Mouse (Mus musculus) liver, embryonic 15.5 days (tissue): ENCODE results near the gene Pik3r1. TPM values are rescaled to one million over a fixed set of nuclear protein-coding genes. Genes with fewer than 3 reads are reported as not detected.

Source experiments
- ATAC-seq: fragments of 200-750 bp; cut with Nextera tagmentation; 2 replicates; pipeline ENCODE4 v1.8.0; 2017; ENCODE audit warnings: moderate number of reproducible peaks, mild to moderate bottlenecking, moderate library complexity; ENCODE audit not compliant: insufficient read depth
- H3K27ac ChIP-seq: fragments of 300-500 bp; sonication (generic); replicated peaks from 2 replicates; pipeline ENCODE4 v1.5.1; 2015; ENCODE audit warnings: mild to moderate bottlenecking, inconsistent platforms
- H3K27me3 ChIP-seq: fragments of 300-500 bp; sonication (generic); 2 replicates; pipeline ENCODE4 v1.6.1; 2015; ENCODE audit warnings: mild to moderate bottlenecking, inconsistent platforms
- H3K36me3 ChIP-seq: fragments of 300-500 bp; sonication (generic); replicated peaks from 2 replicates; pipeline ENCODE4 v1.6.1; 2015; ENCODE audit warnings: moderate library complexity, mild to moderate bottlenecking, inconsistent platforms
- H3K4me1 ChIP-seq: fragments of 300-500 bp; sonication (generic); replicated peaks from 2 replicates; pipeline ENCODE4 v1.6.1; 2015; ENCODE audit warnings: inconsistent platforms
- H3K4me2 ChIP-seq: fragments of 300-500 bp; sonication (generic); 2 replicates; pipeline ENCODE4 v1.6.1; 2015; ENCODE audit warnings: moderate library complexity, mild to moderate bottlenecking, inconsistent platforms
- H3K4me3 ChIP-seq: fragments of 300-500 bp; sonication (generic); replicated peaks from 2 replicates; pipeline ENCODE4 v1.5.1; 2015; ENCODE audit warnings: mild to moderate bottlenecking, inconsistent platforms
- H3K9ac ChIP-seq: fragments of 300-500 bp; sonication (generic); 2 replicates; pipeline ENCODE4 v1.6.1; 2015; ENCODE audit warnings: moderate library complexity, mild to moderate bottlenecking, inconsistent platforms
- H3K9me3 ChIP-seq: fragments of 300-500 bp; sonication (generic); replicated peaks from 2 replicates; pipeline ENCODE4 v1.6.1; 2016; ENCODE audit warnings: inconsistent platforms
- WGBS: fragments of 180-500 bp; shearing (Covaris S2); methylation state at CpG from one replicate; pipeline ENCODE4 v1.1.7; 2015; ENCODE audit warnings: mixed read lengths; ENCODE audit not compliant: insufficient replicate concordance; 5-methylcytosine and 5-hydroxymethylcytosine counted together
- polyA plus RNA-seq: library from polyadenylated mRNA; unstranded; fragments of >200 nt; fragmentation: Nextera tagmentation; extraction: Ambion mirVana; gene quantifications from 2 replicates; pipeline ENCODE4 v1.2.1, GENCODE M21; 2015

The Pik3r1 gene
- polyA plus RNA-seq, 1 experiment from 2014 or later, result 22.6 TPM

- Histone ChIP-seq H3K4me1 (no peaks in the 10 kb centered on the region), H3K27me3 (no peaks in the 10 kb centered on the region), H3K9ac (no peak overlapping the region), H3K27ac (no peak overlapping the region), H3K36me3 (peaks cover 45% of the 10 kb centered on the region), H3K9me3 (no peaks in the 10 kb centered on the region), H3K4me2 (no peak overlapping the region), H3K4me3 (no peak overlapping the region)
- WGBS, result 65% methylated on average over 7 of the region's 7 CpGs
- ATAC-seq, result no peak
These were observed 61.6 kb downstream of the Pik3r1 start for GRCm38 (mm10) chr13:101706426-101706825.

GRCm38 (mm10) chr13:101702096-101702775 lies 65.8 kb downstream of the Pik3r1 start:
- 69% methylated on average over 14 of the region's 14 CpGs for WGBS
- Histone ChIP-seq H3K4me1 (0 out of 2 replicates have a peak, but pooled peaks cover 3% of the 10 kb centered on the region), H3K27me3 (no peaks in the 10 kb centered on the region), H3K4me3 (no peak overlapping the region), H3K9me3 (no peaks in the 10 kb centered on the region), H3K9ac (no peak overlapping the region), H3K27ac (no peak overlapping the region), H3K36me3 (peaks cover 50% of the 10 kb centered on the region), H3K4me2 (no peak overlapping the region)
- ATAC-seq, result no peak

GRCm38 (mm10) chr13:101701632-101702031 lies 66.4 kb downstream of the Pik3r1 start:
- peaks cover 48% of the 10 kb centered on the region for H3K36me3 ChIP-seq
- no peak for ATAC-seq
- 83% methylated on average over 8 of the region's 8 CpGs for WGBS

GRCm38 (mm10) chr13:101699742-101700141 lies 68.3 kb downstream of the Pik3r1 start:
- Histone ChIP-seq H3K9ac (no peak overlapping the region), H3K36me3 (peaks cover 45% of the 10 kb centered on the region)

More at GRCm38 (mm10) chr13:101701632-101702031, 66.4 kb downstream of the Pik3r1 start:
- Histone ChIP-seq H3K9ac (no peak overlapping the region), H3K27ac (no peak overlapping the region), H3K4me1 (0 out of 2 replicates have a peak, but pooled peaks cover 8% of the 10 kb centered on the region), H3K4me3 (no peak overlapping the region), H3K27me3 (no peaks in the 10 kb centered on the region), H3K9me3 (no peaks in the 10 kb centered on the region), H3K4me2 (no peak overlapping the region)

GRCm38 (mm10) chr13:101697966-101698365 lies 70.1 kb downstream of the Pik3r1 start:
- no peak overlapping the region for H3K4me3 ChIP-seq
- H3K4me1 ChIP-seq, result peaks cover 36% of the 10 kb centered on the region
- WGBS, result 67% methylated on average over 5 of the region's 5 CpGs
- H3K27me3 ChIP-seq, result no peaks in the 10 kb centered on the region
- H3K4me2 ChIP-seq, result no peak overlapping the region
- no peak overlapping the region for H3K27ac ChIP-seq
- ATAC-seq, result no peak
- H3K9me3 ChIP-seq, result no peaks in the 10 kb centered on the region
- H3K36me3 ChIP-seq, result peaks cover 38% of the 10 kb centered on the region
- no peak overlapping the region for H3K9ac ChIP-seq

More at GRCm38 (mm10) chr13:101699742-101700141, 68.3 kb downstream of the Pik3r1 start:
- Histone ChIP-seq H3K27ac (no peak overlapping the region), H3K4me2 (no peak overlapping the region), H3K4me3 (no peak overlapping the region), H3K27me3 (no peaks in the 10 kb centered on the region), H3K9me3 (no peaks in the 10 kb centered on the region), H3K4me1 (peaks cover 21% of the 10 kb centered on the region)
- WGBS, result 78% methylated on average over 5 of the region's 5 CpGs
- ATAC-seq, result no peak

- Histone ChIP-seq H3K4me3 (no peak overlapping the region), H3K9ac (no peak overlapping the region), H3K9me3 (no peaks in the 10 kb centered on the region), H3K36me3 (peaks cover 34% of the 10 kb centered on the region), H3K27ac (no peak overlapping the region), H3K27me3 (no peaks in the 10 kb centered on the region), H3K4me1 (peaks cover 41% of the 10 kb centered on the region), H3K4me2 (no peak overlapping the region)
- WGBS, result 75% methylated on average over 5 of the region's 5 CpGs
- no peak for ATAC-seq
These were observed 70.6 kb downstream of the Pik3r1 start for GRCm38 (mm10) chr13:101697461-101697860.

GRCm38 (mm10) chr13:101696827-101697226 lies 71.2 kb downstream of the Pik3r1 start:
- Histone ChIP-seq H3K9ac (no peak overlapping the region), H3K36me3 (peaks cover 28% of the 10 kb centered on the region), H3K4me1 (peaks cover 45% of the 10 kb centered on the region), H3K4me3 (no peak overlapping the region), H3K27me3 (no peaks in the 10 kb centered on the region), H3K9me3 (no peaks in the 10 kb centered on the region), H3K4me2 (no peak overlapping the region), H3K27ac (no peak overlapping the region)
- ATAC-seq, result no peak
- 58% methylated on average over 7 of the region's 7 CpGs for WGBS

GRCm38 (mm10) chr13:101696316-101696715 lies 71.7 kb downstream of the Pik3r1 start:
- Histone ChIP-seq H3K9me3 (no peaks in the 10 kb centered on the region), H3K36me3 (peaks cover 23% of the 10 kb centered on the region), H3K4me1 (peaks cover 50% of the 10 kb centered on the region), H3K4me2 (no peak overlapping the region), H3K9ac (no peak overlapping the region), H3K4me3 (no peak overlapping the region), H3K27me3 (no peaks in the 10 kb centered on the region), H3K27ac (no peak overlapping the region)
- ATAC-seq, result no peak
- 49% methylated on average over 3 of the region's 3 CpGs for WGBS

GRCm38 (mm10) chr13:101695876-101696275 lies 72.1 kb downstream of the Pik3r1 start:
- Histone ChIP-seq H3K27me3 (no peaks in the 10 kb centered on the region), H3K4me1 (peaks cover 54% of the 10 kb centered on the region), H3K4me2 (peak overlapping the region; percentile 95; the same call in 1 of the 2 replicates), H3K36me3 (peaks cover 22% of the 10 kb centered on the region), H3K9me3 (no peaks in the 10 kb centered on the region), H3K4me3 (no peak overlapping the region), H3K9ac (no peak overlapping the region), H3K27ac (peak overlapping the region; percentile 95)
- 6% methylated on average over 7 of the region's 7 CpGs for WGBS
- no peak for ATAC-seq

GRCm38 (mm10) chr13:101694496-101695251 lies 73.3 kb downstream of the Pik3r1 start:
- no peaks in the 10 kb centered on the region for H3K27me3 ChIP-seq
- H3K36me3 ChIP-seq, result peaks cover 18% of the 10 kb centered on the region
- H3K9me3 ChIP-seq, result no peaks in the 10 kb centered on the region
- ATAC-seq, result peak; percentile 41
- peak overlapping the region; percentile 78 for H3K4me3 ChIP-seq
- peaks cover 62% of the 10 kb centered on the region for H3K4me1 ChIP-seq
- peak overlapping the region; percentile 95 for H3K27ac ChIP-seq
- WGBS, result 4% methylated on average over 48 of the region's 48 CpGs
- H3K4me2 ChIP-seq, result peak overlapping the region; percentile 95
- peak overlapping the region; percentile 87 for H3K9ac ChIP-seq

- Histone ChIP-seq H3K9ac (peak overlapping the region; percentile 87), H3K4me3 (peak overlapping the region; percentile 78), H3K4me2 (peak overlapping the region; percentile 95), H3K4me1 (peaks cover 62% of the 10 kb centered on the region), H3K27me3 (no peaks in the 10 kb centered on the region), H3K27ac (peak overlapping the region; percentile 95), H3K36me3 (peaks cover 17% of the 10 kb centered on the region), H3K9me3 (no peaks in the 10 kb centered on the region)
- ATAC-seq, result peak; percentile 90
- WGBS, result under 1% methylated on average over 12 of the region's 12 CpGs
These were observed 74.0 kb downstream of the Pik3r1 start for GRCm38 (mm10) chr13:101693967-101694495.
